ENCODE assay signal across 8 mouse cellular contexts in the genomic region with DNA sequence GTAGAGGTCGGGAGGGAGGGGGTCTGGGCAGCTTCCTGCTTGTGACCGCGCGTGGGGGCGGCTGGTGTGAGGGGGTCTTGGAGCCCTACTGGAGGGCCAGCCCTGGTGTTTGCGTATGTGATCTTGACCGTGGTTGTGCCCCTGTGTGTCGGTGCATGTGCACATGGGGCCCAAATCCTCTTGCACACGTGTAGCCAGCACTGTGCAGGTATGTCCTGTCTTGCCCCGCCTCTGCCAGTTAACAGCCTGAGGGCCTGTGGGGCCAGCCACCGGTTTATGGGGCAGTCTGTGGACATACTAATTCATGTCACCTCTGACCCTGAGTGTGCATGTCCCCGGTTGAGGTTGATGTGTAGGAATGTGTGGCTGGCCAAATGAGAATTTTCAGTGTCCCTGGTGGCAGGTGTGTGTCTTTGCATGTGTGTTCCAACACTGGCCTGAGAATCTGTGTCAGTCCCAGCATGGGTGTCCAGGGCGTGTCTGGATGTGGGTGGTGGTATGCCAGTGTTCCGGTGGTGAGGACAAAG. TPM values are rescaled to one million over a fixed set of nuclear protein-coding genes. Genes with fewer than 3 reads are reported as not detected.
DNase-seq lines count a peak whose midpoint lies in the region; ATAC-seq and TF ChIP-seq lines count a peak whose summit lies in the region.

No protein-coding gene starts in this region.

- WGBS in forebrain, embryonic 12.5 days: 9% methylated on average over 13 of the region's 14 CpGs
- WGBS in kidney, embryonic 16.5 days: 7% methylated on average over 13 of the region's 14 CpGs
- whole genome bisulfite sequencing in midbrain, postnatal 0 days: 6% methylated on average over 9 of the region's 14 CpGs

- H3K9ac ChIP-seq in forebrain, embryonic 12.5 days: peak overlapping the region; percentile 93
- peak overlapping the region; percentile 84 for H3K9ac ChIP-seq in kidney, embryonic 16.5 days (replicated peaks; ENCODE audit: low read length)
- H3K9ac ChIP-seq in midbrain, postnatal 0 days (replicated peaks; ENCODE audit: low read length, poor library complexity, severe bottlenecking): peak overlapping the region; percentile 89

- peak overlapping the region; percentile 89 for H3K4me3 ChIP-seq in forebrain, embryonic 12.5 days (replicated peaks)
- H3K4me3 ChIP-seq in kidney, embryonic 16.5 days (ENCODE audit: low read length): peak overlapping the region; percentile 65
- H3K4me3 ChIP-seq in midbrain, postnatal 0 days (ENCODE audit: low read depth, low read length): peak overlapping the region; percentile 70

- peak; percentile 16; the same call in 1 of the 2 replicates for ATAC-seq in forebrain, embryonic 12.5 days (ENCODE audit: low FRiP score)
- peak; percentile 10; the same call in 1 of the 2 replicates for ATAC-seq in kidney, embryonic 16.5 days (ENCODE audit: low FRiP score, low TSS enrichment)
- peak; percentile 16; the same call in 1 of the 2 replicates for ATAC-seq in midbrain, postnatal 0 days (ENCODE audit: low FRiP score)
- ATAC-seq in monocyte, adult 5-6 weeks (replicated peaks; ENCODE audit: insufficient number of reproducible peaks, low FRiP score, low TSS enrichment, poor library complexity, severe bottlenecking): no peak; the same call in 1 of the 2 replicates

- peak; percentile 62 for TF ChIP-seq CTCF in midbrain, postnatal 0 days (IDR thresholded peaks at IDR 0.05)

- peak overlapping the region; percentile 93 for H3K27ac ChIP-seq in forebrain, embryonic 12.5 days
- H3K27ac ChIP-seq in kidney, embryonic 16.5 days (ENCODE audit: low read length): peak overlapping the region; percentile 68
- peak overlapping the region; percentile 93 for H3K27ac ChIP-seq in midbrain, postnatal 0 days (ENCODE audit: low read depth, low read length)

- no peaks in the 10 kb centered on the region; the same call in 1 of the 2 replicates for H3K36me3 ChIP-seq in forebrain, embryonic 12.5 days (replicated peaks)
- no peaks in the 10 kb centered on the region for H3K36me3 ChIP-seq in kidney, embryonic 16.5 days (ENCODE audit: insufficient read depth, low read length)
- 0 out of 2 replicates have a peak, but pooled peaks cover 7% of the 10 kb centered on the region for H3K36me3 ChIP-seq in midbrain, postnatal 0 days (ENCODE audit: insufficient read depth, low read length)

- no peaks in the 10 kb centered on the region for H3K9me3 ChIP-seq in forebrain, embryonic 12.5 days
- no peaks in the 10 kb centered on the region for H3K9me3 ChIP-seq in kidney, embryonic 16.5 days (ENCODE audit: low read length)
- no peaks in the 10 kb centered on the region for H3K9me3 ChIP-seq in midbrain, postnatal 0 days (ENCODE audit: low read length)

- H3K27me3 ChIP-seq in forebrain, embryonic 12.5 days: 0 out of 2 replicates have a peak, but pooled peaks cover 5% of the 10 kb centered on the region
- H3K27me3 ChIP-seq in kidney, embryonic 16.5 days (ENCODE audit: insufficient read depth, low read length): no peaks in the 10 kb centered on the region
- no peaks in the 10 kb centered on the region for H3K27me3 ChIP-seq in midbrain, postnatal 0 days (ENCODE audit: insufficient read depth, low read length)

- peaks cover 94% of the 10 kb centered on the region for H3K4me1 ChIP-seq in forebrain, embryonic 12.5 days
- H3K4me1 ChIP-seq in kidney, embryonic 16.5 days (ENCODE audit: insufficient read depth, low read length): peaks cover 77% of the 10 kb centered on the region
- H3K4me1 ChIP-seq in midbrain, postnatal 0 days (ENCODE audit: insufficient read depth, low read length): peaks cover 60% of the 10 kb centered on the region

- H3K4me2 ChIP-seq in forebrain, embryonic 12.5 days: peak overlapping the region; percentile 99
- H3K4me2 ChIP-seq in kidney, embryonic 16.5 days (replicated peaks; ENCODE audit: low read depth, low read length): peak overlapping the region; percentile 100
- H3K4me2 ChIP-seq in midbrain, postnatal 0 days (ENCODE audit: low read depth, low read length, poor library complexity, severe bottlenecking): peak overlapping the region; percentile 86

- DNase-seq in retina, postnatal 1 day: peak; percentile 69
- no peak for DNase-seq in retina, embryonic 14.5 days (ENCODE audit: low spot score)
- peak; percentile 65 for DNase-seq in brain, adult 2 months (ENCODE audit: low read depth, low spot score)
- DNase-seq in midbrain, postnatal 0 days (ENCODE audit: low spot score): peak; percentile 53
- no peak for DNase-seq in ovary, postnatal 10 days (ENCODE audit: low spot score)

RNA-seq across cellular contexts. Expression of a gene that starts 8.1 kb away (rescaled TPM):
- 3.9 and 4.8 TPM in 2 replicates for polyA plus RNA-seq in forebrain, embryonic 12.5 days (2016; fragmentation: Nextera tagmentation; extraction: Ambion mirVana)
- polyA plus RNA-seq in kidney, embryonic 16.5 days (2015; fragmentation: Nextera tagmentation; extraction: Ambion mirVana): 1.1 and 2.2 TPM in 2 replicates
- 77.0 and 90.3 TPM in 2 replicates for total RNA-seq in midbrain, postnatal 0 days (2014; rRNA removed)
- polyA plus RNA-seq in midbrain, postnatal 0 days (2015; fragmentation: Nextera tagmentation; extraction: Ambion mirVana): 3.6 and 6.1 TPM in 2 replicates
- 0.76 to 3.9 TPM (median 0.96 TPM) in 3 replicates for total RNA-seq in monocyte, adult 5-6 weeks (2017)

RNA-seq across cellular contexts. Expression of a gene that starts 9.7 kb away (rescaled TPM):
- 155 and 161 TPM in 2 replicates for polyA plus RNA-seq in forebrain, embryonic 12.5 days (2016; fragmentation: Nextera tagmentation; extraction: Ambion mirVana)
- polyA plus RNA-seq in kidney, embryonic 16.5 days (2015; fragmentation: Nextera tagmentation; extraction: Ambion mirVana): 187 and 203 TPM in 2 replicates
- total RNA-seq in midbrain, postnatal 0 days (2014; rRNA removed): 49.6 and 55.6 TPM in 2 replicates
- 136 and 143 TPM in 2 replicates for polyA plus RNA-seq in midbrain, postnatal 0 days (2015; fragmentation: Nextera tagmentation; extraction: Ambion mirVana)
- 22.8 to 35.9 TPM (median 25.9 TPM) in 3 replicates for total RNA-seq in monocyte, adult 5-6 weeks (2017)

RNA-seq across cellular contexts. Expression of a gene that starts 16.3 kb away (rescaled TPM):
- polyA plus RNA-seq in forebrain, embryonic 12.5 days (2016; fragmentation: Nextera tagmentation; extraction: Ambion mirVana): 8.6 and 8.8 TPM in 2 replicates
- 9.3 and 9.4 TPM in 2 replicates for polyA plus RNA-seq in kidney, embryonic 16.5 days (2015; fragmentation: Nextera tagmentation; extraction: Ambion mirVana)
- total RNA-seq in midbrain, postnatal 0 days (2014; rRNA removed): 48.7 and 53.5 TPM in 2 replicates
- 32.8 and 35.8 TPM in 2 replicates for polyA plus RNA-seq in midbrain, postnatal 0 days (2015; fragmentation: Nextera tagmentation; extraction: Ambion mirVana)
- 26.2 to 57.6 TPM (median 30.0 TPM) in 3 replicates for total RNA-seq in monocyte, adult 5-6 weeks (2017)

RNA-seq across cellular contexts. Expression of a gene that starts 23.9 kb away (rescaled TPM):
- polyA plus RNA-seq in forebrain, embryonic 12.5 days (2016; fragmentation: Nextera tagmentation; extraction: Ambion mirVana): 18.9 and 20.0 TPM in 2 replicates
- polyA plus RNA-seq in kidney, embryonic 16.5 days (2015; fragmentation: Nextera tagmentation; extraction: Ambion mirVana): 19.9 and 20.1 TPM in 2 replicates
- 16.1 and 19.4 TPM in 2 replicates for total RNA-seq in midbrain, postnatal 0 days (2014; rRNA removed)
- 6.6 and 6.7 TPM in 2 replicates for polyA plus RNA-seq in midbrain, postnatal 0 days (2015; fragmentation: Nextera tagmentation; extraction: Ambion mirVana)
- total RNA-seq in monocyte, adult 5-6 weeks (2017): 23.5 to 34.2 TPM (median 32.3 TPM) in 3 replicates

RNA-seq across cellular contexts. Expression of a gene that starts 32.2 kb away (rescaled TPM):
- polyA plus RNA-seq in forebrain, embryonic 12.5 days (2016; fragmentation: Nextera tagmentation; extraction: Ambion mirVana): 9.7 and 9.8 TPM in 2 replicates
- polyA plus RNA-seq in kidney, embryonic 16.5 days (2015; fragmentation: Nextera tagmentation; extraction: Ambion mirVana): 8.2 and 10.8 TPM in 2 replicates
- total RNA-seq in midbrain, postnatal 0 days (2014; rRNA removed): 1.9 and 4.7 TPM in 2 replicates
- 1.6 and 1.9 TPM in 2 replicates for polyA plus RNA-seq in midbrain, postnatal 0 days (2015; fragmentation: Nextera tagmentation; extraction: Ambion mirVana)
- total RNA-seq in monocyte, adult 5-6 weeks (2017): 1.5 to 3.2 TPM (median 2.3 TPM) in 3 replicates

Comparison
In these comparisons a context has a peak if more than half of its experiments do, and no peak if none do; other contexts are left out.
1. DNase-seq: peak in retina, postnatal 1 day (single experiment), brain, adult 2 months (single experiment) and midbrain, postnatal 0 days (single experiment); none in retina, embryonic 14.5 days (single experiment) and ovary, postnatal 10 days (single experiment).
2. Peak in every context shown above with its lines, with median percentiles within 50 percentile points of each other: H3K27ac ChIP-seq, H3K4me2 ChIP-seq, H3K4me3 ChIP-seq and H3K9ac ChIP-seq.